Mouse (Mus musculus): ENCODE results near the gene Gm17018. TPM values are rescaled to one million over a fixed set of nuclear protein-coding genes. Genes with fewer than 3 reads are reported as not detected.

Gm17018 gene
- polyA plus RNA-seq, 1 experiment: 27.3 TPM

DNA sequence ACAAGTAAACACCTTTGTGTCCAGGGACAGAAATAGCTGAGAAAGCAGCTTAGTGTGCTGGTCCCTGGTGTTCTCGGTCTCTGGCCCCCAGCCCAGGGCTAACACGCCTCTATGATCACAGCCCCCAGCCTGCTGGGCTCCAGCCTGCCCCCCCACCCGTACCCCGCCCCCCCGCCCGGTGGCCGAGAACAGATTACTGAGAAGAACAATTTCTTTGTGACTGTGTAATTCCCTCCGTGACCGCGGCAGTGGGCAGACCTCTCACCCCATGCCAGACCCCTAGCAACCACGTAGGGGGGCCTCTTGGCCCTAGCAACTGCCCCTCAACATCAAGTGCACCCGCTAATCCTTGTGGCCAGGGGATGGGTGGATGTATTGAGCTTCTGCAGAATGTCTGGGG is 19.8 kb downstream of the Gm17018 start:
- H3K27me3 ChIP-seq (ENCODE audit: control insufficient read depth, insufficient read depth, insufficient read length): no peaks in the 10 kb centered on the region
- peaks cover 4% of the 10 kb centered on the region for H3K36me3 ChIP-seq (ENCODE audit: control insufficient read depth, insufficient read depth)
- TF ChIP-seq REST (IDR thresholded peaks at IDR 0.05; ENCODE audit: insufficient read depth, insufficient read length) (no peak), TCF12 (IDR thresholded peaks at IDR 0.05; ENCODE audit: insufficient read depth, poor library complexity, severe bottlenecking) (no peak), TCF3 (IDR thresholded peaks at IDR 0.05; ENCODE audit: insufficient read length, low read depth) (no peak)
- no peak overlapping the region for H3K4me2 ChIP-seq (ENCODE audit: low read depth)
- H3K4me3 ChIP-seq: no peak overlapping the region
- no peak overlapping the region for H3ac ChIP-seq (ENCODE audit: control insufficient read depth, insufficient read length)
- H3K79me2 ChIP-seq (ENCODE audit: control insufficient read depth, insufficient read depth): no peaks in the 10 kb centered on the region

DNA sequence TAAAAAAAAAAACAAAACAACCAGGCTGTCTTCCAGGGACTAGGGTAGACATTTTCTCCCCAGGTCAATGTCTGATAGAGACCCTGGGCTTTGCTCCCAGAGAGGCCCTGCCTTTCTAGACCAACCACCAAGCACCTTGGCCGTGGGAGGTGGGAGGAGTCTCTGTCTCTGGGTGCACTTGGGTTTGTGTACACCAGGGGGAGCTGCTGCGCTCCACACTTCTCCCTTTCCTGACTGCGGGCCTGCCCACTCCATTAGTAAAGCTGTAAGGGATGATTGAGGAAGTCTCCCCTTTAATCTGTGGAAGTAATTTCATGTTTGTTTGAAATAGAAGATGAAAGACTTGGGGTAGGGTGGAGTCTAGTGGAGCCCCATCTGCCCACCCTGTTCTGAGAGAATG is 20.8 kb downstream of the Gm17018 start:
- H3K4me2 ChIP-seq (ENCODE audit: low read depth): no peak overlapping the region
- no peaks in the 10 kb centered on the region for H3K27me3 ChIP-seq (ENCODE audit: control insufficient read depth, insufficient read depth, insufficient read length)
- H3K79me2 ChIP-seq (ENCODE audit: control insufficient read depth, insufficient read depth): no peaks in the 10 kb centered on the region
- peaks cover 4% of the 10 kb centered on the region for H3K36me3 ChIP-seq (ENCODE audit: control insufficient read depth, insufficient read depth)
- TF ChIP-seq MYOG (IDR thresholded peaks at IDR 0.05; ENCODE audit: control insufficient read depth in 1 of 3, insufficient read depth in 1 of 3, insufficient read length in 2 of 3, low read depth in 2 of 3) (no peak), REST (IDR thresholded peaks at IDR 0.05; ENCODE audit: insufficient read depth, insufficient read length) (no peak), POLR2A (IDR thresholded peaks at IDR 0.05; ENCODE audit: insufficient read length, low read depth) (no peak)
- no peak overlapping the region for H3ac ChIP-seq (ENCODE audit: control insufficient read depth, insufficient read length)
- no peak overlapping the region for H3K4me3 ChIP-seq

DNA sequence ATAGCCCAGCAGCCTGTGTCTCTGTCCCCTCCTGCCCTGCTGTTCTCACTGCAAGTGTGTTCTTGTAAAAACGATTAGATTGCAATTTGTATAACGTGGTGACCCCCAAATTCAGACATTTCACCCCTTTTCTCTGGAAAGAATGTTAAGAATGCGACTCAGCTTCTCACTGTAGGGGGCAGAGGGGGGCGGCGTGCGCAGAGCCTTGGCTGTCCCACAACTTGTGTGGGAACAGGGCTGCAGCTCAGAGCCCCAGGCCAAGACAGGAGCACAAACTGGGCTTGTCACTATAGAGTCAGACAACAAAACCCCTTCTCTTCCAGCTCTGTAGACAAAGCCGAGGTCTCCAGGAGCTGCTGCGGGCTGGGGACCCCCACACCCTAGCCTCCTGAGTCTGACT is 21.7 kb downstream of the Gm17018 start:
- Histone ChIP-seq H3K4me2 (ENCODE audit: low read depth) (no peak overlapping the region), H3ac (ENCODE audit: control insufficient read depth, insufficient read length) (no peak overlapping the region), H3K27me3 (ENCODE audit: control insufficient read depth, insufficient read depth, insufficient read length) (no peaks in the 10 kb centered on the region), H3K36me3 (ENCODE audit: control insufficient read depth, insufficient read depth) (peaks cover 4% of the 10 kb centered on the region), H3K4me3 (no peak overlapping the region), H3K79me2 (ENCODE audit: control insufficient read depth, insufficient read depth) (no peaks in the 10 kb centered on the region)
- no peak for TF ChIP-seq E2F4 (IDR thresholded peaks at IDR 0.05; ENCODE audit: insufficient read depth)
- TF ChIP-seq POLR2A (IDR thresholded peaks at IDR 0.05; ENCODE audit: insufficient read length, low read depth): no peak
- TF ChIP-seq MAX (IDR thresholded peaks at IDR 0.05; ENCODE audit: low read depth): no peak
- TF ChIP-seq TCF12 (IDR thresholded peaks at IDR 0.05; ENCODE audit: insufficient read depth, poor library complexity, severe bottlenecking): no peak
- no peak for TF ChIP-seq CEBPB (IDR thresholded peaks at IDR 0.05; ENCODE audit: insufficient read depth, poor library complexity, severe bottlenecking)
- no peak for TF ChIP-seq REST (IDR thresholded peaks at IDR 0.05; ENCODE audit: insufficient read depth, insufficient read length)
- no peak for TF ChIP-seq MYOD1 (IDR thresholded peaks at IDR 0.05; ENCODE audit: control insufficient read depth in 1 of 3, insufficient read length in 2 of 3, low read depth in 2 of 3)
- TF ChIP-seq TCF3 (IDR thresholded peaks at IDR 0.05; ENCODE audit: insufficient read length, low read depth): no peak
- no peak for TF ChIP-seq SRF (IDR thresholded peaks at IDR 0.05; ENCODE audit: control insufficient read depth, insufficient read length, low read depth)
- no peak for TF ChIP-seq MYOG (IDR thresholded peaks at IDR 0.05; ENCODE audit: control insufficient read depth in 1 of 3, insufficient read depth in 1 of 3, insufficient read length in 2 of 3, low read depth in 2 of 3)
- TF ChIP-seq USF1 (IDR thresholded peaks at IDR 0.05; ENCODE audit: low read depth): no peak
- no peak for TF ChIP-seq POLR2AphosphoS2 (IDR thresholded peaks at IDR 0.05; ENCODE audit: insufficient read length, low read depth)

DNA sequence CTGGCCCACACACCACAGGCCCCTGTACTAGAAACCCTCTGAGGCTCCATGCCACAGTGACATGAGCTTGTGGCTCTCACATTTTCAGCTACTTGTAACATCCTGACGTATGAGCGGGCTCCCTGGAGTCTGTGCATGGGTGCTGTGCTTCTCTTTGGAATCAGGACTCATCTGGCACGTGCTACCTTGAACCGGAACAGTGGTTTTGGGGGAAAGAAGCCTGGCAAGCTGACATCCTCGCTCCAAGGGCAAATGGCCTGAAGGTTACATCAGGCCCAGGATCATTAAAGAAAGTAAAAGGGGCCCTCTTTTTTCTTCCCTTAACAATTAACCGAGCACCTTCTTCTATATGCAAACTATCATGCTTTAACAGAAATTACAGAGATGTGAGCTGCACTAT is 22.7 kb downstream of the Gm17018 start:
- Histone ChIP-seq H3K4me2 (ENCODE audit: low read depth) (no peak overlapping the region), H3K79me2 (ENCODE audit: control insufficient read depth, insufficient read depth) (no peaks in the 10 kb centered on the region), H3K27me3 (ENCODE audit: control insufficient read depth, insufficient read depth, insufficient read length) (no peaks in the 10 kb centered on the region), H3K4me3 (no peak overlapping the region), H3ac (ENCODE audit: control insufficient read depth, insufficient read length) (no peak overlapping the region), H3K36me3 (ENCODE audit: control insufficient read depth, insufficient read depth) (peaks cover 4% of the 10 kb centered on the region)
- no peak for TF ChIP-seq REST (IDR thresholded peaks at IDR 0.05; ENCODE audit: insufficient read depth, insufficient read length)
- no peak for TF ChIP-seq TCF3 (IDR thresholded peaks at IDR 0.05; ENCODE audit: insufficient read length, low read depth)
- TF ChIP-seq CEBPB (IDR thresholded peaks at IDR 0.05; ENCODE audit: insufficient read depth, poor library complexity, severe bottlenecking): no peak
- TF ChIP-seq POLR2AphosphoS2 (IDR thresholded peaks at IDR 0.05; ENCODE audit: insufficient read length, low read depth): no peak
- TF ChIP-seq SRF (IDR thresholded peaks at IDR 0.05; ENCODE audit: control insufficient read depth, insufficient read length, low read depth): no peak
- no peak for TF ChIP-seq TCF12 (IDR thresholded peaks at IDR 0.05; ENCODE audit: insufficient read depth, poor library complexity, severe bottlenecking)
- no peak for TF ChIP-seq MYOG (IDR thresholded peaks at IDR 0.05; ENCODE audit: control insufficient read depth in 1 of 3, insufficient read depth in 1 of 3, insufficient read length in 2 of 3, low read depth in 2 of 3)

DNA sequence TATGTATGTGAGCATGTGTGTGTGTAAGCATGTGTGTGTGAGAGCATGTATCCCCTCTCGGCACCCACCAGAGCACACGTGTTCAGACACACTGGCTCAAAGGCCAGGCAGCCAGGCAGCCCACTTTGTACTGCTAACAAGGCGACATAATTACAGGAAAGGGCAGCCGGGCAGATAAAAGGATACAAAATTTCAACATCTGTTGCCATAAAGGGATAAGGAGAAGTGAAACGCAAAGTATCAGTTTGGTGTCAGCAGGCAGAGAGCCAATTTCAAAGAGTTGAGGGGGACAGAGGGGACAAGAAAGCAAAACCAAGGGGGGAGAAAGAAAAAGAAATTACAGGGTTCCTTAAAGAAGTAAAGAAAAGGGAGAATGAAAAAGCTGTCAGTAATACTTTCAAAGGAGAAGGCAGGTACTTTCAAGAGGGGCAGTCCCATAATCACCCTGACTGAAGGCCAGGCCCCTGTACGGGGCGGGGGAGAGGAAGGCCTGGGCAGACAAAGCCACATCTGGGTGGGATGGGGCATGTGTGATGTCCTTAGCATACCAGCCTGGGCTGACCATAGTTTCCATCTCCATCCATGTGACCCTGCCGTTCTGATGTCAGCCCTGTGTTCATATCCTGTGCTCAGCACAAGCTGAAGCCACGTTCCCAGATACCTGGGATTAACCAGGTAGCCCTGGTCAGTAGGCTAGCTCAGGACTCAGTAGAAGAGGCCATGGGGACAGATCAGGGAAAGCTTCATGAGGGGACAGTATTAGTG is 24.6 kb downstream of the Gm17018 start:
- no peak overlapping the region for H3K4me3 ChIP-seq
- no peak overlapping the region for H3K4me2 ChIP-seq (ENCODE audit: low read depth)
- no peaks in the 10 kb centered on the region for H3K27me3 ChIP-seq (ENCODE audit: control insufficient read depth, insufficient read depth, insufficient read length)
- H3K36me3 ChIP-seq (ENCODE audit: control insufficient read depth, insufficient read depth): peaks cover 4% of the 10 kb centered on the region
- no peak overlapping the region for H3ac ChIP-seq (ENCODE audit: control insufficient read depth, insufficient read length)
- TF ChIP-seq MYOD1 (IDR thresholded peaks at IDR 0.05; ENCODE audit: control insufficient read depth in 1 of 3, insufficient read length in 2 of 3, low read depth in 2 of 3): no peak
- TF ChIP-seq MYOG (IDR thresholded peaks at IDR 0.05; ENCODE audit: control insufficient read depth in 1 of 3, insufficient read depth in 1 of 3, insufficient read length in 2 of 3, low read depth in 2 of 3): no peak
- no peak for TF ChIP-seq POLR2A (IDR thresholded peaks at IDR 0.05; ENCODE audit: insufficient read length, low read depth)
- TF ChIP-seq MAX (IDR thresholded peaks at IDR 0.05; ENCODE audit: low read depth): no peak
- no peak for TF ChIP-seq TCF3 (IDR thresholded peaks at IDR 0.05; ENCODE audit: insufficient read length, low read depth)
- no peak for TF ChIP-seq SRF (IDR thresholded peaks at IDR 0.05; ENCODE audit: control insufficient read depth, insufficient read length, low read depth)
- no peak for TF ChIP-seq CEBPB (IDR thresholded peaks at IDR 0.05; ENCODE audit: insufficient read depth, poor library complexity, severe bottlenecking)
- TF ChIP-seq E2F4 (IDR thresholded peaks at IDR 0.05; ENCODE audit: insufficient read depth): no peak
- TF ChIP-seq TCF12 (IDR thresholded peaks at IDR 0.05; ENCODE audit: insufficient read depth, poor library complexity, severe bottlenecking): no peak
- TF ChIP-seq USF1 (IDR thresholded peaks at IDR 0.05; ENCODE audit: low read depth): no peak
- no peak for TF ChIP-seq POLR2AphosphoS2 (IDR thresholded peaks at IDR 0.05; ENCODE audit: insufficient read length, low read depth)
- TF ChIP-seq REST (IDR thresholded peaks at IDR 0.05; ENCODE audit: insufficient read depth, insufficient read length): no peak
- H3K79me2 ChIP-seq (ENCODE audit: control insufficient read depth, insufficient read depth): no peaks in the 10 kb centered on the region

Measured in myocyte (in vitro differentiated cells).